Mouse (Mus musculus) liver, embryonic 14.5 days (tissue): ENCODE results near the gene Shbg.

Experiments used
- CTCF ChIP-seq: IDR thresholded peaks from 2 replicates; pipeline ENCODE4 v1.5.1; 2016; ENCODE audit warnings: antibody characterized with exemption, low read depth, control low read depth
- EP300 ChIP-seq: IDR thresholded peaks from 2 replicates; pipeline ENCODE4 v1.6.1; 2016; ENCODE audit warnings: antibody characterized with exemption, low read depth

GRCm38 (mm10) chr11:69621571-69622268 lies 4.0 kb upstream of the Shbg start, which contains the start of gene Sat2:
- no peak for TF ChIP-seq CTCF
- no peak for TF ChIP-seq EP300
